Mouse (Mus musculus): ENCODE measurements around the gene Creb3l1.

Creb3l1 gene

DNA sequence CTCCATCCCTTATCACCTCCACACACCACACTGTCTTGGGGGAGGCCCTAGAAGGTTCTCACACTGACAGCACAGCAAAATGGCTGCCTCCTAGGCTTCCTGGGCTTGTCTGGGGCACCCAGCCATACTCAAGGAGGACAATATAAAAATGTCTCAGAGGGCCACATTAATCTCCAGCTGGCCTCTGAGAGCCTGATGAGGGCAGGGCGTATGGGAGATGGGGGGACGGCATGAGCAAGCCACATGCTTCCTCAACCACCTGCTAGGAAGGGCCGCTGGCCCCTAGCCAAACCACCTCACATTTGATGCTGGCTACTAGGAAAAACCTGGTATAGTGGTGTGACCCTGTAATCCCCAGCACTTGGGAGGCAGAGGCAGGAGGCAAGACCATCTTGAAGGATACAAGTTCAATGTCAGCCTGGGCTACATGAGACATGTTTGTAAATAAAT, 75.5 kb downstream of the Creb3l1 start:
- in situ Hi-C loops (cut with MboI, MseI), result loop anchor here (10.0 kb wide), 1 partner anchor 1496 kb away; no protein-coding TSS in a partner anchor

DNA sequence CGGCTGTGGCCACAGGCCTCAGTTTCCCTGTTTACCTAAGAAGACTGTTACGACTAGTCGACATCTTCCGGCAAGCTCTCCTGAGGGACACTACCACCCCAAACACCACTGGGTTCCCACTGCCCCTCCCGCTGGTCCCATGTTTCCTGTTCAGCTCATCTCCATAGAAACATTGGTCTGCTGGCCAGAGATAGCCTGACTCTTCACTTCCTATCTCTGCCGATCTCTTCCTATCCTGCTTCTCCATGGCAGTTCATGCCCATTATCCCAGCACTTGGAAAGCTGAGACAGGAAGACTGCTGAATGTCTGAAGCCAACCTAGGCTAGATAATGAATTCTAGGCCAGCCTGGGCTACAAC, 76.2 kb downstream of the Creb3l1 start:
- in situ Hi-C loops (cut with MboI, MseI), result loop anchor here (10.0 kb wide), 1 partner anchor 1497 kb away; no protein-coding TSS in a partner anchor

DNA sequence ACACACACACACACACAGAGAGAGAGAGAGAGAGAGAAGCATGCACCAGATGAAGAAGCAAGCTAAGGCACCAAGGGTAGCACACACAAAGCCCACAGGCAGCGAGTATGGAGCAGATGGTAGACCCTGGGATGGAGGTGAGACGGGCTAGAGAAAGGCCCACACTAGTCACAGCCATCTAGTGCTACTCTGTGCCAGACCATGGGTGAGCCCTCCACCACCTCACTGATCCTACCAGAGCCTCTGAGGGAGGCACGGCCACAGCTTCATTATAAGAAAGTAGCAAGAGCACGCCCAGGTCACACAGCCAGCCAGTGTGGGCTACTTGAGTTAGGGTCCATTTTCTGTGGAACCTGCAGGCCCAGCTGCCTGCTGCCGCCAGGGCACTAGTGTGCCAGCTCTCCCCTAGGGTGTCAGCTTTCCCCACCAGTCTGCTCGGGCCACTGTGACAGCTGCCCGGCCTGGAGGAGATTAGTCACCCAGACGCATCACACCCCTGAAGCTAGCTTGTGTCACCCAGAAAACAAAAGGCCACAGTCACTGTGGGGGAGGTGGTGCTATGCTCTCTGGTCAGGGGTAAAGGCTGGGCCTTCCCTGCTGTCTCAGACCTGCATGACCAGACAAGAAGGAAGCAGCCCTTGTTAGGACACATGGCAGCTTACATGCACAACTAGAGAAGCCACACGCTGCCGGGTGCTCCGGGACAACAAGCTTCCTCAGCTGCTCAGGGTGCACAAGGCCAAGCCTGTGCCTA, 76.7 kb downstream of the Creb3l1 start:
- in situ Hi-C loops (cut with MboI, MseI), result loop anchor here (10.0 kb wide), 1 partner anchor 1497 kb away; no protein-coding TSS in a partner anchor

DNA sequence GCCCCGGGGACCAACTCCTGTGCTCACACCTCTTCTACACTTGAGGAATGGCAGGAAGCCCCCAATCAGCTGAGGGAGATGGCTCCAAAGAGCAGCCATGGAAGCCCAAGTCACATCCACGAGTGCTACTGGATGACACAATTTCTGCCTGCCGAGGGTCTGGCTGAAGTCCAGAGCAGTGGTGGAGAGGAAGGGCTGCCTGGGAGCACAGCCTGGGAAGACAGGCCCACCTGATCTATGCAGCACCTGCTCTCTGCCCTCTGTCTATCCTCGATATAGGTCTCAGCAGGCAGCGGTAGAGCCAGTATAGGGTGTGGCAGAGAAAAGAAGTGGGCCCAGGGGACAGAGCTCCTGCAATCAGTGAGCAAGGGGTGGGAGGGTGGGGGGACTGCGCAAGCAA, 77.5 kb downstream of the Creb3l1 start:
- in situ Hi-C loops (cut with MboI, MseI), result loop anchor here (10.0 kb wide), 1 partner anchor 1498 kb away; no protein-coding TSS in a partner anchor

DNA sequence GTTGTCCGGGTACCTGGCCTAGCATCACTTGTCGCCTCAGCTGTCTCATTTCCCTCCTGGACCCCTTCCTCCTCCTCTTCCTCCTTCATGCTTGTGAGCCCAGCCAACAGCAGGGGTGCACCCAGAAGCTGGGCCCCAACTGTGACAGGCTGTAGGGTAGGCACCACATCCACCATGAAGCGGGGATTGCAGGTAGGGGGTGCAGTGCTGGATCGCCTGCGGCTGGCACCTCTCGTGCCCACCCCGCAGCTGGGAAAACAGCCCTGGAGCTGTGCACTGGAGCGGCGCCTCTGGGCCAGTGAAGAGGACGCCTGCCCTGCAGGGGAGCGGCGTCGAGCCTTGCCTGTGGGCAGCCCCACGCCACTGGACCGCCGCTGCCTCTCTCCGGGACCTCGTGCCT, 78.8 kb downstream of the Creb3l1 start, which contains the start of gene Gm9821:
Gm9821 (plus strand) TSS at position 221 of the 400 bp plus-strand sequence.
- in situ Hi-C loops (cut with MboI, MseI), result loop anchor here (10.0 kb wide), 1 partner anchor 1499 kb away; no protein-coding TSS in a partner anchor

DNA sequence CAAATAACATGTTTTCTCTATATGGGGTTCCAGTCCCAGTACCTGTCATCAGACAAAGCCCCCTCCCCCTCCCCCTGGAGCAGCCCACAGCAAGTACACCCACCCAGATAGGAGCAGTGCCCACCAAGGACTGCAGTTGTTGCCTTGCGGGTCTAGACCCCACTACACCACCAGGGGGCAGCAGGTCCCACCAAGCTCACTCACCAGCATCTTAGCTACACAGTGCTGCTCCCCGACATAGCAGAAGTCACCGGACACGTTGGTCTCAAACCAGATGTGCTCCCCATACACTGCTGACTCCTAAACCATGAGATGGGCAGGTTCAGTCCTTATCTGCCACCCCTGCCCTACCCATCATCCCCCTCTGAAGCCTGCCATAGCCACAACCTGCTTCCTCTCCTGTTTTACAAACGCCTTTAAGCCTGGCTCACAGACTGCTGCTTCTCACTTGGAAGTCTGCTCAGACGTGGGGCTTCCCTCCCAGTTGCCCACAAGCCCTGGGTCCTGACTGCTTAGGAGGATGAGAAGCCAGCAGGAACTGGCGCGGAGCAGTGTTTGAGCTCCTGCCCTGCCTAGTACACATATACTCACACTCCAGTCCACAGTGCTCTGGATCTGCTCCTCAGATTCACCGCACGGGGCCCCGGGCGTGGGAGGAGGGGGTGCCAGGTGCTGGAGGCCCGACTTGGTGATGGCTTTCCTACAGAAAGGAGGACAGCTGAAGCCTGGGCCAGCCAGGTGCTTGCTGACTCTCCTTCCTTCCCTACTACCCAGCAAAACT, 79.9 kb downstream of the Creb3l1 start:
- in situ Hi-C loops (cut with MboI, MseI), result loop anchor here (5.0 to 10.0 kb wide), 2 partner anchors 1022 to 1500 kb away; no protein-coding TSS in a partner anchor

DNA sequence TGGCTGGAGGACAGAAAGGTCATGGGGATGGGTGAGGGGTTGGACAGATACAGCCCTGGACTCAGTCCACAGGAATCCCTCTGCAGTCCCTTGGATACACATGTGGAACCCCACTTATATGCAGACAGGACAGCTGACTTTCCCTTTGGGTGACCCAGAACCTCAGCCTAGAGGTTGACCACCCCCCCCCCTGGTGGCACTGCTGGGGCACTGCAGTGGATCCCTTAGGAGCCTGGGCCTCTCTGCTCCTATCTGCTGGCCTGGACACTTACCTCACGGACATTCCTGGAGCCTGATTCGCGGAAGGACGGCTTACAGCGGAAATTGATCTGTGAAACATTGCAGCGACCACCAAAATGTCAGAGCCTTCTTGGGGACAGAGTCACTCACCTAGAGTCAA, 81.9 kb downstream of the Creb3l1 start:
- in situ Hi-C loops (cut with MboI, MseI), result loop anchor here (5.0 to 10.0 kb wide), 2 partner anchors 1020 to 1502 kb away; no protein-coding TSS in a partner anchor

DNA sequence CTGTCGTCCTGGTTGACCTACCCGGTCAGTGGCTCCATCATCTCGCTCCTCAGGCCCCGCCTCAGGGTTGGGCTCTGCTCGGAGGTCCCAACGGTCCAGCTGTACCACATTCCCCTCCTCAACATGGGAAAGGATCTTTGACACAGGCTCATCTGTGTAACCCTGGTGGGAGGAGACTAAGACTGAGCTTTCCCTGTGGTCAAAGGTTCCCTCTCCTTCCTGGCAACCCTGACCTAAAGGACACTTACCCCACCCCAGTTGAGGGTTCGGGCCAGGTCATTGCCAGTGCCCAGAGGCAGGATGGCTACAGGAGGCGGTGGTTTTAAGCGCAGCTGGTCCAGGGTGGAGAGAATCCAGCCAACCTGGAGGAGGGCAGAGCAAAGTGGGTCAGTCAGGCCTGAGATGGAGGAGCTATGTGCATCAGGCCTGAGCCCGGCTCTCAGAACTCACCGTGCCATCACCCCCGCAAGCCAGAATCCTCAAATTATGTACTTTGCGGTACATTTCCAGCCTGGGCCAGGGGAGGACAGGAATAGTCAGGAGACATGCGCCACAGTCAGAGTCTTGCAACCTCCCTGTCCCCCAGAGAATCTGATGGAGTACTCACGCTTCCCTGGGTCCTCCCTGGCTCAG, 84.9 kb downstream of the Creb3l1 start:
- in situ Hi-C loops (cut with MboI, MseI), result no loop called here

DNA sequence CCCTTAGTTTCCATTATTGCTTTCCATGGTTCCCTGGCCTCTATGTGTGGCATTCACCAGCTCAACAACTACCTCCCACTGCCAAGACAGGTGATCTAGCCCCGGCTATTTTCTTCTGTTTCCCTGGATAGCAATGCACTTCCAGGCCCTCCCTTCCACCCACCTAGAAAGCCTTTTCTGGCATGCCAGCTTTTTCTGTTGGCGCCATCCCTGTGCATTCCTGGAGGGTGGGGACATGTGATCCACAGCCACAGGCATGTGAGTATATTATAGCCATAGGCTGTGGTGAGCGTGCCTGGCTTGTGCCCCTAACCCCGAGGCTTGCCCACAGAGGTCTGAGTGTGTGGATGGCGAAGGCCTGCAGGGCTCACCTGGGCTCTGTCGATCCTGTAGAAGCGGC, 88.1 kb downstream of the Creb3l1 start:
- in situ Hi-C loops (cut with MboI, MseI), result no loop called here

DNA sequence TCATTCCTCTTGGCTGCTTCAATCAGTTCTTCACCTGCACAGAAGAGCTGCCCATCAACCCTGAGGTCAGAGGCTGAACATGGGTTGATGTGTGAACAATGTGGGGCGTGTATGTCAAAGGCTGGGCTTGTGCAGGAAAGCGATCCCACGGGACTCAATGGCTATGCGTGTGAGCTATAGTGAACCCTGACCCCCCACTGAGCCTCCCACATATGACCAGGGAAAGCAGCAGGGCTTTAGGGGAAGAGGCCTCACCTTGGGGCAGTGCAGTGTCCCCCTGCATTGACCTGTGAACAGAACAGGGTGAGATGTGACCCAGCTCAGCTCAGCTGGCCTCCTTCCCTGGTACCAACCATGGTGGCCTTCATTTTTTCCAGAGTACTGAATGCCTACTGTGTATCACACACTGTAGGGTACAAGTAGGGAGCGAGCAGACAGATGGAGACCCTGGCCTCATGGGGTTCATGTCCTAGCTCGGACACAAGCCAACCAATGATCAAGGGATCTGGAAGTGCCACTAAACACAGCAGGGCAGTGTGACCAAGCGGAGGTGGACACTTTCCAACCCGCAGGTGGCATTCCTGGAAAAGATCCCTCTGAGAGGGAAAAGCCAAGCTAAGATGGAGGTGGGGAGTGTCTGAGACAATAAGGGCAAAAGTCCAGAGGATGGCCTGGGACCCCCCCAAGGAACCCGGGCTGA, 89.3 kb downstream of the Creb3l1 start:
- in situ Hi-C loops (cut with MboI, MseI), result no loop called here

DNA sequence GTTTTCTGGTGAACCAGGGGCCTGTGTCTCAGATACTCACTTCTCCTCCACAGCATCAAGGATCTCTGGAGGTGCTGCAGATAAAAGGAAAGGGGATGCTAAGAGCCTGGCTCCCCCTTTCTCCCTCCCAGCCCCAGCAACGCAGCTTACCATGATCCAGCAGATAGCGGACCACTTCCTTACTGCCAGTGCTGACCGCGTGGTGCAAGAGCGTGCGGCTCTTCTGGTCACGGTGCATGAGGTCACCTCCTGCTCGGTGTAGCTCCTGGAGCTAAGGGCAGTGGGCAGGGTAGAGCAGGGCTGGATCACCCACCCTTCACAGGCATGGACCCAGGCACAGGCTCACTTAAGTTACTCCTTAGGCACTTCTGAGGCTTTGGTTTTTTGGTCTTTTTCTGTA, 90.3 kb downstream of the Creb3l1 start:
- in situ Hi-C loops (cut with MboI, MseI), result no loop called here

DNA sequence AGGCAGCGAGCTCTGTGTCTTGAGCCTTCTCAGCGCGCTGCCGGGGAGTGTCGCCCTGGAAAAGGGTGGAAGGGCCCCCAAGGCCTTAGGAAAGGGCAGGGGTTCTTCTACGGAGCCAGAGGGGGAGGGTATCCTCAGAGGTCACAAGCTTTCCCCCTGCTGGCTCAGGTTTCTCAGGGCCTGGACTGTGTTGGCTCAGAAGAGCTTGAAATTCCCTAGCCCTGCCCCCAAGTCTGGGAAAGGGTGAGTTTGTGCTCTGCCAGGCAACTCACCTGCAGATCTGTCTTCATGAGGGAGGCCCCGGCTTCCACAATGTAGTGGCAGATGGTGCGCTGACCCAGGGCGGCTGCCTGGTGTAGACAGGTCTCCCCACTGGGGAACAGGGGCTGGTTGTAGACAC, 90.8 kb downstream of the Creb3l1 start:
- in situ Hi-C loops (cut with MboI, MseI), result no loop called here

DNA sequence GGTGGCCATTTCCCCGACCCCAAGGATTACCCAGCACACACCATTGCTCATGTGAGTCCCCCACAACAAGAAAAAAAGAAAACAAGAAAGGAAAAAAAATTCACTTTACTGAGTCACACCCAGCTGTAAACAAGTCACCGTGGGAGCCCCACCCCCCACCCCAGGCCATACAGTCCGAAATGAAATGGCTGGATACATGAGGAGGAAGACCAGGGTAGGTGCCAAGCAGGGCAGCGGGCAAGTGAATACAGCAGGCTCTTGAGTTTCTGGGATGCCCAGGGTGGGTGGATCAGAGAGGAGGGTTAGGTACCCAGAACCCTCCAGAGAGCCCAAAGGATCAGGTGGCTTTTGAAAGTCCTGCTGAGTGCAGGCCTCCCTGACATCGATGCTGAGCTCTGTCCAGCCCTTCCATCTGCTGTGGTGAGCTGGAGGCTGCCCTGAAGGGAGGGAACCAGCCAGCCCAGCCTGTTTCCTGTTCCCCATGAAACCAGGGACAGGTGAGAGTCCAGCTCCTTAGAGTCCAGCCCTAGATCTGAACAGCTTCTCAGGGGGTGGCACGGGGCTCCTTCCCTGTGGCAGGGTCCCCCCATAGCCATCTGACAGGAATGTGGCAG, 91.5 kb downstream of the Creb3l1 start:
- in situ Hi-C loops (cut with MboI, MseI), result no loop called here
